Mouse (Mus musculus) stomach, postnatal 0 days (tissue): ENCODE data around the gene Wdr89.
A peak's percentile ranks its signal among the peaks of the same experiment; 100 is the strongest.

Experiments used
- CTCF ChIP-seq: IDR thresholded peaks from 2 replicates; pipeline ENCODE4 v1.5.1; 2016; ENCODE audit warnings: antibody characterized with exemption, low read depth, mild to moderate bottlenecking, moderate library complexity
- EP300 ChIP-seq: optimal IDR thresholded peaks from 2 replicates; pipeline ENCODE3; 2016; ENCODE audit warnings: antibody characterized with exemption

- TF ChIP-seq CTCF (peak; percentile 71), EP300 (no peak)
Measured at GRCm38 (mm10) chr12:75669258-75670106, at the start of gene Wdr89.
